Mouse (Mus musculus): ENCODE measurements around the gene Wnt5b. TPM values are rescaled to one million over a fixed set of nuclear protein-coding genes. Genes with fewer than 3 reads are reported as not detected.

Wnt5b gene
- polyA plus RNA-seq, 1 experiment from 2014 or later: 7.4 TPM

- no peak overlapping the region for H3K9ac ChIP-seq (ENCODE audit: low read length)
- no peaks in the 10 kb centered on the region for H3K27me3 ChIP-seq (replicated peaks; ENCODE audit: control insufficient read depth, insufficient read depth, low read length)
- no peaks in the 10 kb centered on the region for H3K9me3 ChIP-seq (ENCODE audit: control insufficient read depth, low read length)
- WGBS: 73% methylated on average over 7 of the region's 7 CpGs
- H3K36me3 ChIP-seq (ENCODE audit: control insufficient read depth, insufficient read depth, low read length): no peaks in the 10 kb centered on the region
- no peak overlapping the region for H3K4me2 ChIP-seq (ENCODE audit: low read length)
- no peak overlapping the region for H3K27ac ChIP-seq (ENCODE audit: low read depth)
- ATAC-seq (replicated peaks; ENCODE audit: low FRiP score, low TSS enrichment, low read depth) (no peak), DNase-seq (ENCODE audit: low spot score) (no peak)
- H3K4me1 ChIP-seq (replicated peaks; ENCODE audit: control insufficient read depth, insufficient read depth, low read length): no peaks in the 10 kb centered on the region
- H3K4me3 ChIP-seq (ENCODE audit: low read depth, low read length): no peak overlapping the region
These were observed 30.1 kb downstream of the Wnt5b start for GRCm38 (mm10) chr6:119514085-119514484.

- no peak overlapping the region for H3K27ac ChIP-seq (ENCODE audit: low read depth)
- H3K9ac ChIP-seq (ENCODE audit: low read length): no peak overlapping the region
- no peak overlapping the region for H3K4me2 ChIP-seq (ENCODE audit: low read length)
- H3K9me3 ChIP-seq (ENCODE audit: control insufficient read depth, low read length): no peaks in the 10 kb centered on the region
- no peak for ATAC-seq (replicated peaks; ENCODE audit: low FRiP score, low TSS enrichment, low read depth)
- no peak for DNase-seq (ENCODE audit: low spot score)
- no peak overlapping the region for H3K4me3 ChIP-seq (ENCODE audit: low read depth, low read length)
- H3K27me3 ChIP-seq (replicated peaks; ENCODE audit: control insufficient read depth, insufficient read depth, low read length): no peaks in the 10 kb centered on the region
- no peaks in the 10 kb centered on the region for H3K36me3 ChIP-seq (ENCODE audit: control insufficient read depth, insufficient read depth, low read length)
- no peaks in the 10 kb centered on the region for H3K4me1 ChIP-seq (replicated peaks; ENCODE audit: control insufficient read depth, insufficient read depth, low read length)
- 77% methylated on average over 5 of the region's 5 CpGs for WGBS
These were observed 30.7 kb downstream of the Wnt5b start for GRCm38 (mm10) chr6:119513452-119513851.

- Histone ChIP-seq H3K36me3 (ENCODE audit: control insufficient read depth, insufficient read depth, low read length) (no peaks in the 10 kb centered on the region), H3K4me1 (replicated peaks; ENCODE audit: control insufficient read depth, insufficient read depth, low read length) (no peaks in the 10 kb centered on the region), H3K9ac (ENCODE audit: low read length) (no peak overlapping the region), H3K9me3 (ENCODE audit: control insufficient read depth, low read length) (no peaks in the 10 kb centered on the region), H3K27ac (ENCODE audit: low read depth) (no peak overlapping the region), H3K4me3 (ENCODE audit: low read depth, low read length) (no peak overlapping the region), H3K4me2 (ENCODE audit: low read length) (no peak overlapping the region), H3K27me3 (replicated peaks; ENCODE audit: control insufficient read depth, insufficient read depth, low read length) (no peaks in the 10 kb centered on the region)
- WGBS: 91% methylated on average over 11 of the region's 11 CpGs
- ATAC-seq (replicated peaks; ENCODE audit: low FRiP score, low TSS enrichment, low read depth) (no peak), DNase-seq (ENCODE audit: low spot score) (no peak)
These were observed 31.4 kb downstream of the Wnt5b start for GRCm38 (mm10) chr6:119512701-119513100.

- H3K4me1 ChIP-seq (replicated peaks; ENCODE audit: control insufficient read depth, insufficient read depth, low read length): no peaks in the 10 kb centered on the region
- ATAC-seq (replicated peaks; ENCODE audit: low FRiP score, low TSS enrichment, low read depth) (no peak), DNase-seq (ENCODE audit: low spot score) (no peak)
- H3K27me3 ChIP-seq (replicated peaks; ENCODE audit: control insufficient read depth, insufficient read depth, low read length): no peaks in the 10 kb centered on the region
- H3K4me3 ChIP-seq (ENCODE audit: low read depth, low read length): no peak overlapping the region
- H3K9ac ChIP-seq (ENCODE audit: low read length): no peak overlapping the region
- no peaks in the 10 kb centered on the region for H3K9me3 ChIP-seq (ENCODE audit: control insufficient read depth, low read length)
- no peaks in the 10 kb centered on the region for H3K36me3 ChIP-seq (ENCODE audit: control insufficient read depth, insufficient read depth, low read length)
- 88% methylated on average over 13 of the region's 13 CpGs for WGBS
- no peak overlapping the region for H3K4me2 ChIP-seq (ENCODE audit: low read length)
- H3K27ac ChIP-seq (ENCODE audit: low read depth): no peak overlapping the region
These were observed 34.6 kb downstream of the Wnt5b start for GRCm38 (mm10) chr6:119509437-119510037.

GRCm38 (mm10) chr6:119508634-119509375, 35.3 kb downstream of the Wnt5b start:
- ATAC-seq (replicated peaks; ENCODE audit: low FRiP score, low TSS enrichment, low read depth): no peak
- H3K4me1 ChIP-seq (replicated peaks; ENCODE audit: control insufficient read depth, insufficient read depth, low read length): no peaks in the 10 kb centered on the region
- DNase-seq (ENCODE audit: low spot score): no peak
- no peak overlapping the region for H3K27ac ChIP-seq (ENCODE audit: low read depth)
- no peaks in the 10 kb centered on the region for H3K36me3 ChIP-seq (ENCODE audit: control insufficient read depth, insufficient read depth, low read length)
- H3K27me3 ChIP-seq (replicated peaks; ENCODE audit: control insufficient read depth, insufficient read depth, low read length): no peaks in the 10 kb centered on the region
- H3K4me3 ChIP-seq (ENCODE audit: low read depth, low read length): no peak overlapping the region
- 78% methylated on average over 10 of the region's 10 CpGs for WGBS
- no peaks in the 10 kb centered on the region for H3K9me3 ChIP-seq (ENCODE audit: control insufficient read depth, low read length)
- H3K4me2 ChIP-seq (ENCODE audit: low read length): no peak overlapping the region
- H3K9ac ChIP-seq (ENCODE audit: low read length): no peak overlapping the region

GRCm38 (mm10) chr6:119508221-119508620, 35.9 kb downstream of the Wnt5b start:
- no peak overlapping the region for H3K27ac ChIP-seq (ENCODE audit: low read depth)

GRCm38 (mm10) chr6:119505525-119506225, 38.5 kb downstream of the Wnt5b start:
- ATAC-seq (replicated peaks; ENCODE audit: low FRiP score, low TSS enrichment, low read depth) (no peak), DNase-seq (ENCODE audit: low spot score) (no peak)
- no peak overlapping the region for H3K27ac ChIP-seq (ENCODE audit: low read depth)
- H3K36me3 ChIP-seq (ENCODE audit: control insufficient read depth, insufficient read depth, low read length): no peaks in the 10 kb centered on the region
- H3K27me3 ChIP-seq (replicated peaks; ENCODE audit: control insufficient read depth, insufficient read depth, low read length): no peaks in the 10 kb centered on the region
- no peak overlapping the region for H3K4me2 ChIP-seq (ENCODE audit: low read length)
- no peaks in the 10 kb centered on the region for H3K4me1 ChIP-seq (replicated peaks; ENCODE audit: control insufficient read depth, insufficient read depth, low read length)
- H3K9ac ChIP-seq (ENCODE audit: low read length): no peak overlapping the region
- no peaks in the 10 kb centered on the region for H3K9me3 ChIP-seq (ENCODE audit: control insufficient read depth, low read length)
- WGBS: 72% methylated on average over 9 of the region's 9 CpGs
- no peak overlapping the region for H3K4me3 ChIP-seq (ENCODE audit: low read depth, low read length)

More at GRCm38 (mm10) chr6:119508221-119508620, 35.9 kb downstream of the Wnt5b start:
- Histone ChIP-seq H3K4me1 (replicated peaks; ENCODE audit: control insufficient read depth, insufficient read depth, low read length) (no peaks in the 10 kb centered on the region), H3K4me2 (ENCODE audit: low read length) (no peak overlapping the region), H3K9me3 (ENCODE audit: control insufficient read depth, low read length) (no peaks in the 10 kb centered on the region), H3K4me3 (ENCODE audit: low read depth, low read length) (no peak overlapping the region), H3K27me3 (replicated peaks; ENCODE audit: control insufficient read depth, insufficient read depth, low read length) (no peaks in the 10 kb centered on the region), H3K36me3 (ENCODE audit: control insufficient read depth, insufficient read depth, low read length) (no peaks in the 10 kb centered on the region), H3K9ac (ENCODE audit: low read length) (no peak overlapping the region)
- 94% methylated on average over 6 of the region's 6 CpGs for WGBS
- ATAC-seq (replicated peaks; ENCODE audit: low FRiP score, low TSS enrichment, low read depth): no peak
- DNase-seq (ENCODE audit: low spot score): no peak

- no peak for ATAC-seq (replicated peaks; ENCODE audit: low FRiP score, low TSS enrichment, low read depth)
These were observed 39.4 kb downstream of the Wnt5b start for GRCm38 (mm10) chr6:119504756-119505155.

More at GRCm38 (mm10) chr6:119504756-119505155, 39.4 kb downstream of the Wnt5b start:
- Histone ChIP-seq H3K9ac (ENCODE audit: low read length) (no peak overlapping the region), H3K4me1 (replicated peaks; ENCODE audit: control insufficient read depth, insufficient read depth, low read length) (no peaks in the 10 kb centered on the region), H3K4me2 (ENCODE audit: low read length) (no peak overlapping the region), H3K9me3 (ENCODE audit: control insufficient read depth, low read length) (no peaks in the 10 kb centered on the region), H3K36me3 (ENCODE audit: control insufficient read depth, insufficient read depth, low read length) (no peaks in the 10 kb centered on the region), H3K27ac (ENCODE audit: low read depth) (no peak overlapping the region), H3K4me3 (ENCODE audit: low read depth, low read length) (no peak overlapping the region), H3K27me3 (replicated peaks; ENCODE audit: control insufficient read depth, insufficient read depth, low read length) (no peaks in the 10 kb centered on the region)
- 74% methylated on average over 8 of the region's 8 CpGs for WGBS
- DNase-seq (ENCODE audit: low spot score): no peak
